Mouse (Mus musculus): ENCODE data around the gene Olfr786.

The Olfr786 gene

DNA sequence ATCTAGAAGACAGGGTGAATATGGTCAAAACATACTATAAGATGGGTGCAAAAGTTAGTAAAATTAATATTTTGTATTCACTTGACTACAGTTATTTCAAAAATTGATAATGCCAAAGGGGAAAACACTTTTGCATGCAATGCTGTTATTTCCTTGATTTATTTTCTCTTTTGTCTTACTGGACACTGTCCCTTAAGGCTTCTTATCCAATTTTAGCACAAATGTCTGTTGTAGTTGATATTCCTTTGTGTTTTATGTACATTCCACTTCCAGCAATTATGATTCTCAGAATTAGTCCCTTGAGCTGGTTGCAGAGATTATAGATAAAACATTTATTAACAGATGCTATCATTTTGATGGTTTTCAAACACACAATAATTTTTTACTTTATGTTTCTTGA, at the start of gene Olfr786:
Gene Olfr786, plus strand, starts transcription at position 301 of the 400 bp plus-strand sequence.
- no peak for DNase-seq

DNA sequence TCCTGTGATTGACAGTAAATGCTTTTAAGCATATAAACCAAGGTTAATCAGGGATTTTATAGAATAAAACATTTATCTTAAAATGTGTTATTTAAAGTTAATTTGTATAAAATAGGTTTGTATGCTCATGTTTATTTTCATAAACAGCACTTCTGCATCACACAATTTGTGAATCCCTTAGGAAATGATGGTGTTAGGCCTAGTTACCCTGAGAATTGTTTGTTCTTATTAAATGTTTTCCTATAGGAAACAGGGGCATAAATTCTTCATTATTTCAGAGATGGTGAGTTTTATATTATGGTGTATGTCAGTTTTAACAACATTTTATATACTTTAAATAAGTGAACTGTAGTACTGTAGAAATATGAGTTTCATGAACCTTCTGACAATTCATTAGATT, 43.3 kb upstream of the Olfr786 start, which contains the start of gene Olfr784:
Gene Olfr784, plus strand, starts transcription at position 301 of the 400 bp plus-strand sequence.
- no peak for DNase-seq

GRCm38 (mm10) chr10:129400892-129401291, 26.2 kb upstream of the Olfr786 start:
- no peak for DNase-seq

GRCm38 (mm10) chr10:129405126-129405525, 22.0 kb upstream of the Olfr786 start, which contains the start of gene Olfr785:
Olfr785 (plus strand) TSS chr10:129405426.
- no peak for DNase-seq

- no peak for DNase-seq
Measured at GRCm38 (mm10) chr10:129461562-129461961, 34.5 kb downstream of the Olfr786 start, which contains the start of gene Olfr787. Olfr787 (plus strand) TSS chr10:129461862.

- no peak for DNase-seq
Measured at GRCm38 (mm10) chr10:129470698-129471097, 43.6 kb downstream of the Olfr786 start, which contains the start of gene Olfr788. Olfr788 (plus strand) TSS chr10:129470998.

- DNase-seq, result no peak
Measured at GRCm38 (mm10) chr10:129473256-129473655, 46.1 kb downstream of the Olfr786 start.

DNA sequence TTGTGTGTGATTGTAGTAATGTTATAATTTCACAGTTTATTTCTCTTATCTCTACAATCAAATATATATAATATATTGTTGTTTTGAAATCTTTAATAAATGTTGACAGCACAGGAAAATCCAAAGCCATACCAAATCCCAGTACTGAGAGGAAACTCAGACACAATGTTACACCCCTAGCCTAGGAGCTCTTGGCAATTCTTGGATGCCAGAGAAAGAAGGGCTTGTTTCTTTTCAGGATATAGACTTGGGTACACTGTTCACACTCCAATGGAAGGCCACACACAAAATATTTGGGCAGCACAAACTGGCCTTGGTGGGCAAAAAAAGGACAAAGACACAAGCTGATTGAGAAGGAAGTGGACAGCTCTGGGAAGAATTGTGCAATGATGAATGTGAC, 46.6 kb downstream of the Olfr786 start:
- no peak for DNase-seq

- no peak for DNase-seq
Measured at GRCm38 (mm10) chr10:129484452-129484851, 57.3 kb downstream of the Olfr786 start, which contains the start of gene Olfr789. Olfr789 (plus strand) TSS chr10:129484752.
